Mouse (Mus musculus): ENCODE results near the gene Plet1. TPM values are rescaled to one million over a fixed set of nuclear protein-coding genes. Genes with fewer than 3 reads are reported as not detected.

Plet1 gene
- polyA plus RNA-seq, 1 experiment, result 7.9 TPM

DNA sequence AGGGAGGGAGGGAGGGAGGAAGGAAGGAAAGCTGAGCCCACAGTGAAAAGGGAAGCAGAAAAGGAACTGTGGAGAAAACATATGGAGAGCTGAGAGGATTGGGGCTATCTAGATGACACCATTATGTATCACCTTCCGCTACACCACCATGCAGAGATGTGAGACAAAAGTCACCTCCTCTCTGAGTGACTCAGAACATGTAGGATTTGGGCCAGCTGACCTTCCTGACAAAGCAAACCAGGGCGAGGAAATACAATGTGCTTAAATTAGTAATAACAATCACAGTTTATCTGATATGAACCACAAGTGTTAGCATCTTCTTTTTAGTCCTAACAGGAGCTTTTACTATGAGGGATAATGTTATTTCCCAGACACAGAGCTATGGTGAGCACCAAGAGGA lies 3.2 kb downstream of the Plet1 start:
- H3K4me2 ChIP-seq (ENCODE audit: low read depth), result peak overlapping the region; percentile 43
- no peak overlapping the region for H3K4me3 ChIP-seq
- TF ChIP-seq POLR2A (IDR thresholded peaks at IDR 0.05; ENCODE audit: insufficient read length, low read depth), result no peak
- TF ChIP-seq CEBPB (IDR thresholded peaks at IDR 0.05; ENCODE audit: insufficient read depth, poor library complexity, severe bottlenecking), result no peak
- no peak for TF ChIP-seq MYOD1 (IDR thresholded peaks at IDR 0.05; ENCODE audit: control insufficient read depth in 1 of 3, insufficient read length in 2 of 3, low read depth in 2 of 3)
- TF ChIP-seq TCF12 (IDR thresholded peaks at IDR 0.05; ENCODE audit: insufficient read depth, poor library complexity, severe bottlenecking), result no peak
- TF ChIP-seq USF1 (IDR thresholded peaks at IDR 0.05; ENCODE audit: low read depth), result no peak
- TF ChIP-seq SRF (IDR thresholded peaks at IDR 0.05; ENCODE audit: control insufficient read depth, insufficient read length, low read depth), result no peak
- no peak for TF ChIP-seq POLR2AphosphoS2 (IDR thresholded peaks at IDR 0.05; ENCODE audit: insufficient read length, low read depth)
- TF ChIP-seq E2F4 (IDR thresholded peaks at IDR 0.05; ENCODE audit: insufficient read depth), result no peak
- no peak for TF ChIP-seq REST (IDR thresholded peaks at IDR 0.05; ENCODE audit: insufficient read depth, insufficient read length)
- no peak for TF ChIP-seq TCF3 (IDR thresholded peaks at IDR 0.05; ENCODE audit: insufficient read length, low read depth)
- TF ChIP-seq MYOG (IDR thresholded peaks at IDR 0.05; ENCODE audit: control insufficient read depth in 1 of 3, insufficient read depth in 1 of 3, insufficient read length in 2 of 3, low read depth in 2 of 3), result no peak
- no peak for TF ChIP-seq MAX (IDR thresholded peaks at IDR 0.05; ENCODE audit: low read depth)
- no peaks in the 10 kb centered on the region for H3K36me3 ChIP-seq (ENCODE audit: control insufficient read depth, insufficient read depth)
- H3ac ChIP-seq (ENCODE audit: control insufficient read depth, insufficient read length), result no peak overlapping the region
- no peaks in the 10 kb centered on the region for H3K79me2 ChIP-seq (ENCODE audit: control insufficient read depth, insufficient read depth)
- no peaks in the 10 kb centered on the region for H3K27me3 ChIP-seq (ENCODE audit: control insufficient read depth, insufficient read depth, insufficient read length)

DNA sequence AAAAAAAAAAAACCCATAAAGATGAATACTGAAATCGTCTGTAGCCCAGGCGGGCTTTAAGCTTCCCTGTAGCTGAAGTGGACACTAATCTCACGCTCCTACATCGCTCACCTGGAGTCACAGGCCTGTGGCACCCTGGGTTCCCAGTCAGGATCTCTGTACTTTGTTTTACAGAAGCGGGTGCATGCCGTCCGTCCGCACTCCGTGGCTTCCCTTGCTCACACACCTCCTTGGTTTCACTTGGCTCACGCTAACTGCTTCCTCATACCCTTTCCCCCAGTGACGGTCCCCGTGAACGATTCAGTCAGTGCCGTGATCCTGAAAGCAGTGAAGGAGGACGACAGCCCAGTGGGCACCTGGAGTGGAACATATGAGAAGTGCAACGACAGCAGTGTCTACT lies 4.5 kb downstream of the Plet1 start:
- TF ChIP-seq POLR2AphosphoS2 (IDR thresholded peaks at IDR 0.05; ENCODE audit: insufficient read length, low read depth) (no peak), MAX (IDR thresholded peaks at IDR 0.05; ENCODE audit: low read depth) (no peak), POLR2A (IDR thresholded peaks at IDR 0.05; ENCODE audit: insufficient read length, low read depth) (no peak), REST (IDR thresholded peaks at IDR 0.05; ENCODE audit: insufficient read depth, insufficient read length) (no peak), TCF3 (IDR thresholded peaks at IDR 0.05; ENCODE audit: insufficient read length, low read depth) (no peak), USF1 (IDR thresholded peaks at IDR 0.05; ENCODE audit: low read depth) (no peak), CEBPB (IDR thresholded peaks at IDR 0.05; ENCODE audit: insufficient read depth, poor library complexity, severe bottlenecking) (no peak), E2F4 (IDR thresholded peaks at IDR 0.05; ENCODE audit: insufficient read depth) (no peak), MYOD1 (IDR thresholded peaks at IDR 0.05; ENCODE audit: control insufficient read depth in 1 of 3, insufficient read length in 2 of 3, low read depth in 2 of 3) (no peak), SRF (IDR thresholded peaks at IDR 0.05; ENCODE audit: control insufficient read depth, insufficient read length, low read depth) (no peak), TCF12 (IDR thresholded peaks at IDR 0.05; ENCODE audit: insufficient read depth, poor library complexity, severe bottlenecking) (no peak), MYOG (IDR thresholded peaks at IDR 0.05; ENCODE audit: control insufficient read depth in 1 of 3, insufficient read depth in 1 of 3, insufficient read length in 2 of 3, low read depth in 2 of 3) (no peak)
- Histone ChIP-seq H3K36me3 (ENCODE audit: control insufficient read depth, insufficient read depth) (no peaks in the 10 kb centered on the region), H3K4me2 (ENCODE audit: low read depth) (no peak overlapping the region), H3K79me2 (ENCODE audit: control insufficient read depth, insufficient read depth) (no peaks in the 10 kb centered on the region), H3K27me3 (ENCODE audit: control insufficient read depth, insufficient read depth, insufficient read length) (no peaks in the 10 kb centered on the region), H3ac (ENCODE audit: control insufficient read depth, insufficient read length) (no peak overlapping the region), H3K4me3 (no peak overlapping the region)

DNA sequence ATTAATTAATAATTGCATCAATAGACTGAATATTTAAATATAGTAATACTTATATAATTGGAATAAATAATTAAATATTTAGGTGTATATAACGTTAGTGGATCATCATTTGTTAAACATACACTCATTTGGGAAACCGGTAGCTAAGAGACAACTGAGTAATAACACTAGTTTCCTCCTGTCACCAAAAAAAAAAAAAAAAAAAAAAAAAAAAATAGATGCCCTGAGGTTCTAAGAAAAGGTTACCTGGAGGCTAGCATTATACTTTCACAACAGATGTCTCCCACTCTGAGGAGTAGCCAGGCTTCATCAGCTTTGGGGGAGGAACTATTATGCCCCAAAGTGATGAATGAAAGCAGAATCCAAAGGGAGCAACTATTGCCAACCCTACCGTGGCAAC lies 5.5 kb downstream of the Plet1 start:
- TF ChIP-seq CEBPB (IDR thresholded peaks at IDR 0.05; ENCODE audit: insufficient read depth, poor library complexity, severe bottlenecking), result no peak
- TF ChIP-seq E2F4 (IDR thresholded peaks at IDR 0.05; ENCODE audit: insufficient read depth), result no peak
- TF ChIP-seq TCF3 (IDR thresholded peaks at IDR 0.05; ENCODE audit: insufficient read length, low read depth), result no peak
- TF ChIP-seq USF1 (IDR thresholded peaks at IDR 0.05; ENCODE audit: low read depth), result no peak
- no peak for TF ChIP-seq SRF (IDR thresholded peaks at IDR 0.05; ENCODE audit: control insufficient read depth, insufficient read length, low read depth)
- H3K27me3 ChIP-seq (ENCODE audit: control insufficient read depth, insufficient read depth, insufficient read length), result no peaks in the 10 kb centered on the region
- H3K4me3 ChIP-seq, result peak overlapping the region; percentile 33
- peak overlapping the region; percentile 77 for H3K4me2 ChIP-seq (ENCODE audit: low read depth)
- H3K36me3 ChIP-seq (ENCODE audit: control insufficient read depth, insufficient read depth), result no peaks in the 10 kb centered on the region
- H3K79me2 ChIP-seq (ENCODE audit: control insufficient read depth, insufficient read depth), result no peaks in the 10 kb centered on the region
- no peak overlapping the region for H3ac ChIP-seq (ENCODE audit: control insufficient read depth, insufficient read length)

DNA sequence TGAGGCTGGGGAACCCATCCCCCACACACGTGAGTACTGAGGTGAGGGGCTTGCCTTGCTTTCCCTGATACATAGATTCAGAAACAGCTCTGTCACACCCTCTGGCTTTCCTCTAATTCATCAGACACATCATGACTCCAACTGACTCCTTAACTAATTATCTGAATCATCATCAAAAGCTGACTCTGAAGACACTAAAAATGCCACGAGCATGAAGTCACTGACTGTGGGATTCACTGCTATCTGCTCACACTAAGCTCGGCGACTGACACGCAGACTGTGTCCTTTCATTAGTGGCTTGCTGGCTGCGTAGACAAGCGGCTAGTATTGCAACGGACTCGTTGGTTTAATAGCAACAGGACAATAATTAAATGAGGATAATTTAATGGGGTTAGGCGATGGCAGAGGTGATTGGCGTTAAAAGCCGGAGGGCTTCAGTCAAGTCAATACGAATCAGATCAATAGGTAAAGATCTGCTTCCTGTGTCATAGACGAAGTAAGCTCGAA lies 6.2 kb downstream of the Plet1 start:
- Histone ChIP-seq H3K79me2 (ENCODE audit: control insufficient read depth, insufficient read depth) (no peaks in the 10 kb centered on the region), H3K4me3 (peak overlapping the region; percentile 33), H3K36me3 (ENCODE audit: control insufficient read depth, insufficient read depth) (no peaks in the 10 kb centered on the region), H3K27me3 (ENCODE audit: control insufficient read depth, insufficient read depth, insufficient read length) (no peaks in the 10 kb centered on the region), H3K4me2 (ENCODE audit: low read depth) (peak overlapping the region; percentile 77), H3ac (ENCODE audit: control insufficient read depth, insufficient read length) (no peak overlapping the region)
- TF ChIP-seq MYOD1 (IDR thresholded peaks at IDR 0.05; ENCODE audit: control insufficient read depth in 1 of 3, insufficient read length in 2 of 3, low read depth in 2 of 3), result no peak
- no peak for TF ChIP-seq MAX (IDR thresholded peaks at IDR 0.05; ENCODE audit: low read depth)
- TF ChIP-seq MYOG (IDR thresholded peaks at IDR 0.05; ENCODE audit: control insufficient read depth in 1 of 3, insufficient read depth in 1 of 3, insufficient read length in 2 of 3, low read depth in 2 of 3), result no peak
- TF ChIP-seq CEBPB (IDR thresholded peaks at IDR 0.05; ENCODE audit: insufficient read depth, poor library complexity, severe bottlenecking), result no peak
- no peak for TF ChIP-seq POLR2AphosphoS2 (IDR thresholded peaks at IDR 0.05; ENCODE audit: insufficient read length, low read depth)
- no peak for TF ChIP-seq TCF12 (IDR thresholded peaks at IDR 0.05; ENCODE audit: insufficient read depth, poor library complexity, severe bottlenecking)
- no peak for TF ChIP-seq USF1 (IDR thresholded peaks at IDR 0.05; ENCODE audit: low read depth)
- TF ChIP-seq SRF (IDR thresholded peaks at IDR 0.05; ENCODE audit: control insufficient read depth, insufficient read length, low read depth), result no peak
- no peak for TF ChIP-seq E2F4 (IDR thresholded peaks at IDR 0.05; ENCODE audit: insufficient read depth)
- no peak for TF ChIP-seq POLR2A (IDR thresholded peaks at IDR 0.05; ENCODE audit: insufficient read length, low read depth)

All from myocyte (in vitro differentiated cells).